Mouse (Mus musculus) megakaryocyte progenitor cell, adult 5-6 weeks (primary cell): ENCODE measurements around the gene Tmem201. TPM values are rescaled to one million over a fixed set of nuclear protein-coding genes. Genes with fewer than 3 reads are reported as not detected.

ENCODE experiments used
- ATAC-seq: replicated peaks from 2 replicates; pipeline ENCODE4 v1.8.0; 2016; ENCODE audit warnings: mild to moderate bottlenecking, moderate TSS enrichment, inconsistent platforms; ENCODE audit not compliant: poor library complexity
- total RNA-seq, 2 experiments: library from RNA; stranded (forward) in 1 of 2; stranded (reverse) in 1 of 2; fragments of 157-497, 149-512 nt in 1 of 2; fragments of 200-1000 nt in 1 of 2; gene quantifications; 2 replicates each; pipeline versions ENCODE4 v1.2.3 to v1.2.4; 2015 to 2017

Tmem201 gene
- total RNA-seq, 2 experiments from 2014 or later = 8.5 to 10.9 TPM

DNA sequence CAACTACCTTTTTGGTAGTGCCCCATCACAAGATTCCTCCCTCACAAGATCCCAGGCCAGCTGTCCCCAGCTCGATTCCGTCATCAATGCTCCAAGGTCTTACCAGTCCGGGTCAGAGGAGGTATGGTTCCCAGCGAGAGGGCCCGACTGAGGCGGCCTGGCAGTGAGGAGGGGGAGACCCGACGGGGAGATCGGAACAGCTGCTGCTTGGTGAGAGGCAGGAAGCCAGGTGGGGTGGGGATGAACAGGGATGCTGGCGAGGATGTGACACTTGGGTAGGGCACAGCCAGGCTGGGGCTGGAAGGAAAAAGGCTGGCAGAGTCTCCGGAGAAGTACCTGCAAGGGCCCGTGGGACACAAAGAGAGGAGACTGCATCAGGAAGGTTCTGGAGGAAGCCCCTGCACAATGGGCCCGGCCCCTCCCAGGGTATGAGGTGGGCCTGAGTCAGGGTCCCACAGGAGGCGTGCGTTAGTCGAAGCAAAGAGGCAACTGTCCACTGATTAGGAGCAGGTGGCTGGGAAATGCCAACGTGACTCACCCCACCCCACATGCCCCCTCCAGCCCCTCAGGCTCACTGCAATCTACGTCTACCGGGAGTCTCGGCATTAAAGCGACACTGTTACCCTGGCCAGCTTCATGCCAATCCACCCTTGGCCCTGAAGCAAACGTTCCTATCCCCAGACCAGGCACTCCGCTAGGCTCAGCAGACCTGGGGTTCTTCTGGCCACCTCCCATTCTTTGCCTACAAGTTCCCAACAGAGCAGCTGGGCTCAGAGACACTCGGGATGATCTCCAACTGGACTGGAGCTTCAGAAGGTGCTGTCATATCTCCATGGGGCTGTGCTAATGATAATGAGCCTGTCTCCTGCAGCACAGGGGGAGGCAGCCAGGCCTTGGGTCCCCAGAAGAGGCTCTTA lies 15.5 kb downstream of the Tmem201 start:
- ATAC-seq = no peak

GRCm38 (mm10) chr4:149721163-149721562 lies 16.7 kb downstream of the Tmem201 start:
- no peak for ATAC-seq

- ATAC-seq = peak; percentile 69
Observed at GRCm38 (mm10) chr4:149719686-149720085, 18.2 kb downstream of the Tmem201 start.

DNA sequence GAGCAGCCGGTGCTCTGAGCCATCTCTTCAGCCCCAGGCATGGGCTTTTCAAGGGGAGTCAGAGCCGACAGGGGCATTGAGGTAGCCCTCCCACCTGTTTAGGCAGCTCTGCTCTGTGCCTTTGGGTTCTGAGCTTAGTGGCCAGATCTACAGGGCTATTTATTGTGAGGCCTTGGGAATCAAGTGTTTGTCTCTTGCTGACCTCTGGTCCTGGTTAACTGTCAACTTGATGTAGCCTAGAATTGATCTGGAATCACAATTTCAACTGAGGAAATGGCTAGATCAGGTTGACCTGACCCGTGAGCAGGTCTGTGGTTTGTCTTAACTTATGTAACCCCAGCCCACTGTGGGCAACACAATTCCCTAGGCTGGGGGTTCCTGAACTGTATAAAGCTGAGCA lies 23.3 kb downstream of the Tmem201 start:
- ATAC-seq = no peak

DNA sequence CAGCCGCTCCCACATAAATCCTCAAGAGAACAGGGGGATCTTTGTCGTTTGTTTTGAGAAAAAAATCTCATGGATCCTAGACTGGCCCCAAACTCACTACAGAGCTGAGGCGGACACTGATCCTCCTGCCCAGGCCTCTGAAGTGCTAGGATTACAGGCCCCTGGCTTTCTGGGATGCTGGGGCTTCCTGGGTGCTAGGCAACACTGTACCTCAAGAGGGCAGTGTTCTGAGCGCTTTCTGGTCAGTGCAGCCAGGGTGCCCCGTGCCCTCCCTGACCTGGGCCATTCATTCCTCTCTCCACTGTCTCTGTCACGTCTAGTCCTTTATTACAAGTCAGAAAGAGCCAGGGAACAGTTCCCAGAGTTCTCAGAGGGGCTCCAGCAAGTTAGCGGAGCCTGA lies 25.9 kb downstream of the Tmem201 start:
- peak; percentile 68 for ATAC-seq

- no peak for ATAC-seq
Observed at GRCm38 (mm10) chr4:149711485-149711884, 26.4 kb downstream of the Tmem201 start.

GRCm38 (mm10) chr4:149710510-149710909 lies 27.3 kb downstream of the Tmem201 start:
- ATAC-seq = peak; percentile 97

GRCm38 (mm10) chr4:149705941-149706340 lies 31.9 kb downstream of the Tmem201 start:
- 0 out of 2 replicates have a peak, but pooled peaks have one; percentile 24 for ATAC-seq

GRCm38 (mm10) chr4:149705298-149705697 lies 32.5 kb downstream of the Tmem201 start:
- no peak for ATAC-seq

- peak; percentile 48 for ATAC-seq
Observed at GRCm38 (mm10) chr4:149702210-149702979, 35.4 kb downstream of the Tmem201 start, which contains the start of gene Pik3cd. Pik3cd (minus strand) TSS chr4:149702571.

DNA sequence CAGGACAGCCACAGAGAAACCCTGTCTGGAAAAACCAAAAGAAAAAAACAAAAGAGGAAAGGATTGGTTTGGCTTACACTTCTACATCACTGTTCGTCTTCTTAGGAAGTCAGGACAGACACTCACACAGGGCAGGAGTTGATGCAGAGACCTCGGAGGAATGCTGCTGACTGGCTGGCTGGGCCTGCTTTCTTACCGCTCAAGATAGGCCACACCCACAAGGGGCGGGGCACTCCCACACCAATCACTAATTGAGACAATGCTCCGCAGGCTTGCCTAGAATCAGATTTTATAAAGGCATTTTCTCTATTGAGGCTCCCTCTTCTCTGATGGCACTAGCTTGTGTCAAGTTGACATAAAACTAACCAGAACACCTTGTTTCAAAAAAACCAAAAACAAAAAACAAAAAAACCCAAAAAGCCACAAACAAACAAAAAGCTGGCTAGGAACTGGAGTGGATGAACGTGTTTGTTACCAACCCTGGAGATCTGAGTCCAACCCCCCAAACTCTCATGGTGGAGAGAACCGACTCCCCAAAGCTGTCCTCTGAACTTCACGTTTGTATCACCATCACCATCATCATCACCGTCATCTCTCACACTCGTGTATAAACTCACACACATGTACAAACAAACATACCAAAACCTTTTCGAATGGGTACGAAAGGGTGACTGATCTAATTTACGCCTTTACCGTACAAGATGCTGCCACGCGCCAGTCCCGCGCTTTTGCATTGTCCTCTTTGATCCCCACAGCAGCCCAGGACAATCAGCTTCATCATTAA lies 36.2 kb downstream of the Tmem201 start:
- peak; percentile 35 for ATAC-seq

DNA sequence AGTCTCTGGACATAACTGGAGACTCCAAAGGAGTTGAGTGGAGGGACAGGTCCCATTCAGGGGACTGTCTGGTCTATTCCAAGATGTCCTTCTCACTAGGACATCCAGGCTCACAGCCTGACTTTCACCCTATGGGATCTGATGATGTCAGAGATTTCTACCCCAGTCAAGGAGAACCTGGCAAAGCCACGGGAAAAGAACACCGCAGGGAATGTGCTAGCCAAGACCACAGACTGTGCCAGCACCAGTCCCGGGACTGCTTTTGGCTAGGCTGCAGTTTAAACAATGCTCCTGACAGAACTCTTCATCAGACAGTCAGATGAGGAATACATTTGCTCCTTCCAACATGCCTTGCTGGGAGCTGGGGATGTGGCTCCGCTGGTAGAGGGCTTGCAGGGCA lies 37.9 kb downstream of the Tmem201 start:
- no peak for ATAC-seq

GRCm38 (mm10) chr4:149698197-149698821 lies 39.5 kb downstream of the Tmem201 start:
- peak; percentile 56 for ATAC-seq

DNA sequence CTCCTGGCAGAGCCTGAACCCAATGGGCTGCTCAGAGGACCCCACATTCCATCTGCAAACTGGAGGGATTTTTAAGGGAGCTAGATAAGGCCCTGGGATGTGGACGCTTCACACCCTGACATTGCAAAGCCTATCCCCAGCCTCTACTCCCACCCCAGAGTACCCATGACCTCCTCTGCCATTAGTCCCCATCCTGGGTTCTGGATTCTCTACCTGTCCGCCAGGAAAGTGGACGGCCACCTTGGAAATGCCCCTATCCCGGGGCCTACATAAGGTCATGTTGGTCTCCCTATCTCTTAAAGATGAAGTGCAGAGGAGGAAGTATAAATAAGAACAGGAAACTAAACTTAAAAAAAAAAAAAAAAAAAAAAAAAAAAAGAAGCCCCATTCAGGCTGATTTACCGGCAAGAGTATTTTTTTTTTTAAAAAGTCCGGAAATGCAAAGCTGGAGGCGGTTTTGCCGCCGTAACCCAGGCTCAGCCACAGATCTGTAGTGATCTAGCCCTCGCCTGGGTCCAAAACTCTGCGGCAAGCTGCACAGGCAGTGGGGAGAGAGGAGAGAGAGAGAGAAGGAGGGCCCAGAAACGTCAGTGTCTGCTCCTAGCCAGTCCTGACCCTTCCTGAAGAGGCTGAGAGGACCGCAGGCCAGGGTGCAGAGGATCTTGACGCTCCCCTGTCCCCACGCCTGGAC lies 40.2 kb downstream of the Tmem201 start:
- peak; percentile 30 for ATAC-seq

DNA sequence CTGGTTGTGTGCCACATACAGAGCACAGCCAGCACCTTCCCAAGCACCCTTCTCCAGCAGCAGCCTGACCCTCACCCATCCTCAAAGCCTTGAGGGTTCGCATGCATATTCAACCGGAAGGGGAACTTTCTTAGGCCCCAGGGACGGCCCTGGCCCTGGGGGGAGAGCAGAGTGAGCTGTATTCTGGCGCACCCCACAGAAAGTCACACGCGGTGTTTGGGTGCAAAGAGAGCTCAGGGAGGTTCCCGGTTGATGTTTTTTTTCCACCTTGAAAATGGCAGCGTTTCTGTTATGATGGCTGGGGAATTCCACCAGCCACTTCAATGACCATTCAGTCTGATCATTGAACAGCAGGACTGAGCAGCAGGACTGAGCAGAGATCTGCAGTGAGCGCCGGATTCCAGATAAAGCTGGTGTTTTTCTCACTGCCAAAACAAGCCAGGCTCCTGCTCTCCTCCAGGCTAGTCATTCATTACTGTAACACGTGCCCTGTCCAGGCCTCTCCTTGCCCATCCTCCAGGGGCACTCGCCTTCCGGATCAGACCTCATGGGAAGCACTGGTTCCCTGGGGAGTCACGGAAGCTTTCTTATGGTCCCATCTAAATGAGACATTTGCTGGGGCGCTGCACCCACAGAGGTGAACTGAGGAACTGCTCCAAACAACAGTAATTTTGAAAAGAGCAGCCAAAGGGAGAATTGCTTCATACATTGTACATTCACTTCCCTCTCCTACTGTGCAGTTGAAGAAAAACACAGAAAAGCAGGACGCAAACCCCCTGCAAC lies 41.5 kb downstream of the Tmem201 start:
- peak; percentile 41 for ATAC-seq

- no peak for ATAC-seq
Observed at GRCm38 (mm10) chr4:149691368-149691767, 46.5 kb downstream of the Tmem201 start.

DNA sequence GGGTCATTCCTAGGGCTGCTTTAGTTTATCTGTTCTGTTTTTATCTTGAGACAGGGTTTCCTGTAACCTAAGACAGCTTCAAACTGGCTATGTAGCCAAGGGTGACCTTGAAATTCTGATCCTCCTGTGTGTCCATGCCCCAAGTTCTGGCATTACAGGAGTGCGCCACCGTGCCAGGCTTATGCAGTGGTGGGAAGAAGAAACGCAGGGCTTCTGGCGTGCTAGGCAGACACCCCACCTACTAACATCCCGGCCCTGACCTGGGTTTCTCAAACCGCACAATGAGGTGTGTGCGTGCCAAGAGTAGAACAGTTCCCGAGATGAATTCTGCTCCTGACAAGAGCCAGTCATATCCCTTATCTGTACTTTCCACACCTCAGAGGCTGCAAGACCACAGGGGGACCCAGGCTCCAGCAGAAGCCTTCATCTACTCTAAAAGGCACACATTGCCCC lies 47.0 kb downstream of the Tmem201 start:
- ATAC-seq = peak; percentile 85

GRCm38 (mm10) chr4:149689822-149690700 lies 47.8 kb downstream of the Tmem201 start:
- 0 out of 2 replicates have a peak, but pooled peaks have one; percentile 20 for ATAC-seq
